Mouse (Mus musculus) neural tube, embryonic 14.5 days (tissue): ENCODE measurements around the gene Cldn12. TPM values are rescaled to one million over a fixed set of nuclear protein-coding genes. Genes with fewer than 3 reads are reported as not detected.
A peak's percentile ranks its signal among the peaks of the same experiment; 100 is the strongest.

Experiments used
- ATAC-seq: fragments of 200-750 bp; cut with Nextera tagmentation; 2 replicates; pipeline ENCODE4 v1.8.0; 2017; ENCODE audit warnings: low read depth, mild to moderate bottlenecking, moderate TSS enrichment, moderate library complexity
- H3K27ac ChIP-seq: fragments of 300-500 bp; sonication (generic); 2 replicates; pipeline ENCODE4 v1.5.1; 2014; ENCODE audit warnings: low read depth, mild to moderate bottlenecking, control low read depth, low read length, moderate library complexity, mixed read lengths
- H3K27me3 ChIP-seq: fragments of 300-500 bp; sonication (generic); 2 replicates; pipeline ENCODE4 v1.6.1; 2014; ENCODE audit warnings: low read length; ENCODE audit not compliant: control insufficient read depth, insufficient read depth
- H3K36me3 ChIP-seq: fragments of 300-500 bp; sonication (generic); 2 replicates; pipeline ENCODE4 v1.6.1; 2014; ENCODE audit warnings: low read length, mixed read lengths; ENCODE audit not compliant: control insufficient read depth, insufficient read depth
- H3K4me1 ChIP-seq: fragments of 300-500 bp; sonication (generic); 2 replicates; pipeline ENCODE4 v1.6.1; 2014; ENCODE audit warnings: low read length; ENCODE audit not compliant: control insufficient read depth, insufficient read depth
- H3K4me2 ChIP-seq: fragments of 300-500 bp; sonication (generic); 2 replicates; pipeline ENCODE4 v1.6.1; 2014; ENCODE audit warnings: mild to moderate bottlenecking, low read depth, low read length, control low read depth
- H3K4me3 ChIP-seq: fragments of 300-500 bp; sonication (generic); 2 replicates; pipeline ENCODE4 v1.5.1; 2014; ENCODE audit warnings: low read depth, low read length, control low read depth, mixed read lengths
- H3K9ac ChIP-seq: fragments of 300-500 bp; sonication (generic); replicated peaks from 2 replicates; pipeline ENCODE4 v1.6.1; 2014; ENCODE audit warnings: low read depth, mild to moderate bottlenecking, control low read depth, low read length, mixed read lengths
- H3K9me3 ChIP-seq: fragments of 300-500 bp; sonication (generic); 2 replicates; pipeline ENCODE4 v1.6.1; 2016; ENCODE audit warnings: low read length; ENCODE audit not compliant: control insufficient read depth
- WGBS: fragments of 180-500 bp; shearing (Covaris S2); extraction: QIAGEN DNeasy Blood & Tissue Kit; methylation state at CpG from one replicate; pipeline ENCODE4 v1.1.7; 2014; 5-methylcytosine and 5-hydroxymethylcytosine counted together
- polyA plus RNA-seq: library from polyadenylated mRNA; unstranded; fragments of >200 nt; fragmentation: Nextera tagmentation; extraction: Ambion mirVana; gene quantifications from 2 replicates; pipeline ENCODE4 v1.2.1, GENCODE M21; 2014

Gene Cldn12
- polyA plus RNA-seq = 17.0 and 19.3 TPM in 2 replicates

GRCm38 (mm10) chr5:5514196-5515076 is at the start of gene Cldn12:
TSS of gene Cldn12 (minus strand) at chr5:5514958.
- peak within 1 kb of the TSS; percentile 83 for H3K4me3 ChIP-seq
- whole genome bisulfite sequencing = under 1% methylated on average over 69 of the region's 79 CpGs

GRCm38 (mm10) chr5:5562435-5562834 is 47.7 kb upstream of the Cldn12 start:
- ATAC-seq = no peak
- no peak overlapping the region for H3K4me3 ChIP-seq
- H3K9ac ChIP-seq = no peak overlapping the region
- WGBS = 83% methylated on average over 3 of the region's 3 CpGs
- peaks cover 4% of the 10 kb centered on the region; the same call in 1 of the 2 replicates for H3K4me1 ChIP-seq
- no peaks in the 10 kb centered on the region for H3K36me3 ChIP-seq
- no peaks in the 10 kb centered on the region for H3K27me3 ChIP-seq
- no peak overlapping the region for H3K27ac ChIP-seq
- no peaks in the 10 kb centered on the region for H3K9me3 ChIP-seq
- H3K4me2 ChIP-seq = no peak overlapping the region

More at GRCm38 (mm10) chr5:5514196-5515076, at the start of gene Cldn12:
- no peaks in the 10 kb centered on the region for H3K27me3 ChIP-seq
- H3K36me3 ChIP-seq = no peaks in the 10 kb centered on the region
- peak within 1 kb of the TSS; percentile 76 for H3K9ac ChIP-seq
- H3K4me1 ChIP-seq = no peaks in the 10 kb centered on the region
- no peaks in the 10 kb centered on the region for H3K9me3 ChIP-seq
- peak within 1 kb of the TSS; percentile 85 for H3K27ac ChIP-seq
- peak; percentile 96 for ATAC-seq
- H3K4me2 ChIP-seq = peak within 1 kb of the TSS; percentile 79

GRCm38 (mm10) chr5:5561041-5561706 is 46.4 kb upstream of the Cldn12 start:
- Histone ChIP-seq H3K4me1 (peaks cover 4% of the 10 kb centered on the region; the same call in 1 of the 2 replicates), H3K27ac (no peak overlapping the region), H3K9me3 (no peaks in the 10 kb centered on the region), H3K4me2 (no peak overlapping the region), H3K27me3 (no peaks in the 10 kb centered on the region), H3K36me3 (no peaks in the 10 kb centered on the region), H3K4me3 (no peak overlapping the region), H3K9ac (no peak overlapping the region)
- 80% methylated on average over 4 of the region's 4 CpGs for WGBS
- ATAC-seq = no peak

- Histone ChIP-seq H3K9me3 (no peaks in the 10 kb centered on the region), H3K4me1 (peaks cover 4% of the 10 kb centered on the region; the same call in 1 of the 2 replicates), H3K4me3 (peak overlapping the region; percentile 53), H3K27me3 (no peaks in the 10 kb centered on the region), H3K36me3 (no peaks in the 10 kb centered on the region), H3K27ac (peak overlapping the region; percentile 65; the same call in 1 of the 2 replicates), H3K9ac (peak overlapping the region; percentile 52), H3K4me2 (peak overlapping the region; percentile 70)
- ATAC-seq = peak; percentile 29; the same call in 1 of the 2 replicates
- 40% methylated on average over 8 of the region's 8 CpGs for WGBS
Measured at GRCm38 (mm10) chr5:5559798-5560197, 45.0 kb upstream of the Cldn12 start.

GRCm38 (mm10) chr5:5559079-5559740 is 44.5 kb upstream of the Cldn12 start, which contains the start of gene Gtpbp10:
TSS of gene Gtpbp10 (minus strand) at chr5:5559538.
- ATAC-seq = peak; percentile 100
- under 1% methylated on average over 43 of the region's 43 CpGs for WGBS

GRCm38 (mm10) chr5:5551110-5551509 is 36.4 kb upstream of the Cldn12 start:
- Histone ChIP-seq H3K27me3 (no peaks in the 10 kb centered on the region), H3K4me3 (no peak overlapping the region), H3K27ac (no peak overlapping the region), H3K4me1 (no peaks in the 10 kb centered on the region), H3K4me2 (no peak overlapping the region), H3K9ac (no peak overlapping the region), H3K9me3 (no peaks in the 10 kb centered on the region), H3K36me3 (peaks cover 9% of the 10 kb centered on the region; the same call in 1 of the 2 replicates)
- ATAC-seq = no peak
- WGBS = 89% methylated on average over 1 of the region's 1 CpGs

More at GRCm38 (mm10) chr5:5559079-5559740, 44.5 kb upstream of the Cldn12 start, which contains the start of gene Gtpbp10:
- Histone ChIP-seq H3K9me3 (no peaks in the 10 kb centered on the region), H3K4me2 (peak within 1 kb of the TSS; percentile 70), H3K36me3 (peaks cover 2% of the 10 kb centered on the region; the same call in 1 of the 2 replicates), H3K9ac (peak within 1 kb of the TSS; percentile 52), H3K4me1 (peaks cover 4% of the 10 kb centered on the region; the same call in 1 of the 2 replicates), H3K4me3 (peak within 1 kb of the TSS; percentile 53), H3K27me3 (no peaks in the 10 kb centered on the region), H3K27ac (peak within 1 kb of the TSS; percentile 65)

GRCm38 (mm10) chr5:5540385-5540784 is 25.6 kb upstream of the Cldn12 start:
- H3K27ac ChIP-seq = no peak overlapping the region
- no peak overlapping the region for H3K9ac ChIP-seq
- no peak for ATAC-seq
- no peak overlapping the region for H3K4me3 ChIP-seq
- no peaks in the 10 kb centered on the region for H3K4me1 ChIP-seq
- H3K27me3 ChIP-seq = no peaks in the 10 kb centered on the region
- no peak overlapping the region for H3K4me2 ChIP-seq
- H3K9me3 ChIP-seq = no peaks in the 10 kb centered on the region
- 80% methylated on average over 3 of the region's 3 CpGs for WGBS
- peaks cover 14% of the 10 kb centered on the region; the same call in 1 of the 2 replicates for H3K36me3 ChIP-seq

GRCm38 (mm10) chr5:5539771-5540170 is 25.0 kb upstream of the Cldn12 start:
- H3K36me3 ChIP-seq = peaks cover 14% of the 10 kb centered on the region; the same call in 1 of the 2 replicates
- no peaks in the 10 kb centered on the region for H3K27me3 ChIP-seq
- no peak overlapping the region for H3K9ac ChIP-seq
- H3K4me2 ChIP-seq = no peak overlapping the region
- H3K27ac ChIP-seq = no peak overlapping the region
- WGBS = 71% methylated on average over 3 of the region's 3 CpGs
- no peaks in the 10 kb centered on the region for H3K9me3 ChIP-seq
- ATAC-seq = no peak
- H3K4me1 ChIP-seq = no peaks in the 10 kb centered on the region
- H3K4me3 ChIP-seq = no peak overlapping the region
